Mouse (Mus musculus) gonadal fat pad, adult 2 months (tissue): ENCODE measurements around the gene Gm5431. TPM values are rescaled to one million over a fixed set of nuclear protein-coding genes. Genes with fewer than 3 reads are reported as not detected.
"Not testable (repeated sequence)": the region's sequence is repeated elsewhere in the genome, so short reads cannot be mapped to it uniquely, and the experiment has no call there.

ENCODE experiments used
- DNase-seq: peaks from one replicate; pipeline ENCODE4 v3.0.0-alpha.2; 2012; ENCODE audit warnings: low read depth
- polyA plus RNA-seq: library from polyadenylated mRNA; depleted of rRNA; stranded (reverse); fragments of >200 nt; gene quantifications from 2 replicates; pipeline ENCODE4 v1.2.3, GENCODE M21; 2012

The Gm5431 gene
- polyA plus RNA-seq, 1 experiment: 0.50 TPM

DNA sequence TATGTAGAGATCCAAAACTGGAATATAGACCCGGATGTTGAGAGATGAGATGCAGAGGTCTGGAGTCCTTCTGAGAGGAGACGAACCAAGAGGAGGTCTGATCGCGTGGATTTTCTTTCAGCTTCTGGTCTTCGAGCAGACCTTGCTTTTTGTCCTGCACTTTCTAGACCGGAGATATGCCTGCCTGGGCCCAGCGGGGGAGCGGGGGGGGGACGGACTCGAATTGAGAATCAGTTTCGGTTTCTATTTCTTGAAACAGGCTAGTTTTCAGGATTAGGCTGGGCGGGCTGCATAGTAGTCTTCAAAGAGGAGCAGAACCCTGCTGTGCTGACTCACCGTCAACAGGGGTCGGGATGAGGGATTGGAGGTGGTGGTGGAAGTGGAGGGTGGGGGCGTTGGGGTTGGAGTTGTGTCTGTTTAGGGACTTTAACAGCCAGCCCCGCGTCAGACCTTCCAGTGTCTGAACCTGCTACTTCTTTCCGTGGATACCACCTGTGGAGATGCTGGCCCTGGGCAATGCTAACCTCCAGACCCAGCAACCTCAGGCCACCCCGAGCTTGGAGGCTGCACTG lies 30.7 kb downstream of the Gm5431 start, which contains the start of gene Irgm1:
Irgm1 (minus strand) TSS at position 483 of the 572 bp plus-strand sequence.
- DNase-seq: no peak

DNA sequence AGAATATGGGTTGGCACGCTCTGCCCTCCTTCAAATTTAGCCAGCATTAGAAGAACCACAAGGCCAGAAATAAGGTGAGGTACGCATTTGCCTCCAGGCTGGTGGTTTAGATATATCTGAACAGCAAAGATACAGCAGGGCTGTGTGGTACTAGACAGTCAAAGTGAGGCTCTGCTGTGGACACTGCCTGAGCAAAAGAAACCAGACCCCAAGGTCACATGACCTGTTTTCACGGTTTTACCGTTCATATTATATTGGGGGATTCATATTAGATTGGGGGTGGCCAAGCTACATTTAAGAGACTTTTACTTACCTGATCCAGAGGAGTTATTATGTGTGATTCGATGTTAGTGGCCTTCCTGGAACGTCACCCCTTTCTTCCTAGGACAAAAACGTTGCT lies 31.2 kb downstream of the Gm5431 start:
- no peak for DNase-seq

DNA sequence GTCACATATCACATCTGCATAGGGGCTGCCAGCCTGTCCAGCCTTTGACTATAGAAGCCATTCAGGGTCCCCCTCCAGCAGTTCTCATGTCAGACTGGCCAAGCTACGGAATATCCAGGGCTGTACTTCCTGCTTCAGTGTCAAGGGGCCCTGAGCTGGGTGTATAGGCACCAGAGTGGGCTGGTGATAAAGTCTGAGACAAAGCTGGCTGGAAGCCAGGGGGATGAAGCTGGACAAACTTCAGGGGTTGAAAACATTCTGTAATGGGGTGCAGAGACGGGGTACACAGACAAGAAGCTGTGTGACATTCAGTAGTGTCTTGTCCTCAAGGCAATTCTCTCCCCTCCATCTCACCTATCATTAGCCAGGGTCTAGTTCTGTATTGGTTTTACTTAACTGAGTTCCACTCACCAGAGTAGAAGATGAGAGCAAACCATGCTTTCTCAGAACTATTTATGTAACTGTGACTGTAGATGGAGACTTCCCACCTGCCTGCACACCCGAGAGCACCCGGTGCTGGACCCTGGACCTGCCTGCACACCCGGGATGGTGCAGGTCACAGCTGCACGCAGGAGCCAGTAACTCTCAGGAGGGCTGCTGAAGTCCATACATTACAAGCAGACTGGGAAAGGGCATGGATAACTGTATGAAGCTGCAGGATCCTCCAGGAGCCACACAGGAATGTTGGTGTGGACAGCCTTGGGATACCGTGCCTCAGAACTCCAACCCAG lies 32.5 kb downstream of the Gm5431 start:
- no peak for DNase-seq

DNA sequence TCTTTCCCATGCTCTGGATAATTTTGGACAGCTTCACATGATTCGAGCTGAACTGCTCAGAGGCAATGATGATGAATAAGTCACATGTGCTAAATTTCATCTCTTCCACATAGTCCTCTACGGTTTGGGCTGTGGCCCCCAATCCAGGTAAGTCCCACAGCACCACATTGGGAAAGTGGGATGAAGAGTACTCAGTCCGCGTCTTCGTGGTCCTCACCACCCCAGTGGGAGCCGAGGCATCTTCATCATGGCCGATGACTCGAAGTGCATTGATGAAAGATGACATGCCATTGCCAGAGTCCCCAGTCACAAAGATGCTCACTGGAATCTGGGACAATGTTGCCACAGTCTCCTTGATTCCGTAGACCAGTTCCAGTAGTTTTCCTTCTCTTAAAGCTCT lies 35.5 kb downstream of the Gm5431 start:
- DNase-seq: no peak

DNA sequence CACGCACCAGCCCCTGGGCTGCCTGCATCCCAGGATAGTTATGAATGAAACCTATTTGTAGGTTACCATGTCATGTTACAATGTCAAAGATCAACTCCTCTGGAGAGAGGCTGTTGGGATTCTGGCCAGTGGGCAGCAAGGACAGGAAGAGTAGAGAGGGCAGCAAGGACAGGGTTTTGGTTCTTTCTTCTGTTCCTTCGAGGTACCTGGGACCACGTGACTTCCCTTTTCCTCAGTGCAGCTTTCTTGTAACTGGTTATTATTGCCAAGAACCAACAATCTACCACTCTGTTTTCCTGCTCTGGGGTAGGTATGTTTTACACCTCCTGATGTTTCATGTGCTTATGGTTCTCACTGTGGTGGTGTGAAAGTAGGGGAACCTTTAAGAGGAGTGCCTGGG lies 38.2 kb downstream of the Gm5431 start:
- DNase-seq: no peak

DNA sequence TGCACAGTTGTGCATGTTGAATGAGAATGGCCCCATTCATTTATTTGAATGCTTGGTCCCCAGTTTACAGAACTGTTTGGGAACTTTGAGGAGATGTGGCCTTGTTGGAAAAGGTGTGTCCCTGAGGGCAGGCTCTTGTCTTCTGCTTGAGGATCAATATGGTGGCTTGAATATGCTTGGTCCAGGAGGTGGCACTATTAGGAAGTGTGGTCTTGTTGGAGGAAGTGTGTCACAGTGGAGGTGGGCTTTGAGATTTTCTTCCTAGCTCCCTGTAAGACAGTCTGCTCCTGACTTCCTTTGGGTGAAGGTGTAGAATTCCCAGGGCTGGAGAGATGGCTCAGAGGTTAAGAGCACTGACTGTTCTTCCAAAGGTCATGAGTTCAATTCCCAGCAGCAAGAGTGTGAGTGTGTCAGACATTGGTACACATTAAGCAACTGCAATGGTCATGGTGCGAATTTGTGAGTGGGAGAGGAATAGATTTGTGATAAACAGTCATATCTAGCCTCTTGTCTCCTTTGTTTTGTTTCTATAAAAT lies 39.2 kb downstream of the Gm5431 start:
- DNase-seq: no peak

DNA sequence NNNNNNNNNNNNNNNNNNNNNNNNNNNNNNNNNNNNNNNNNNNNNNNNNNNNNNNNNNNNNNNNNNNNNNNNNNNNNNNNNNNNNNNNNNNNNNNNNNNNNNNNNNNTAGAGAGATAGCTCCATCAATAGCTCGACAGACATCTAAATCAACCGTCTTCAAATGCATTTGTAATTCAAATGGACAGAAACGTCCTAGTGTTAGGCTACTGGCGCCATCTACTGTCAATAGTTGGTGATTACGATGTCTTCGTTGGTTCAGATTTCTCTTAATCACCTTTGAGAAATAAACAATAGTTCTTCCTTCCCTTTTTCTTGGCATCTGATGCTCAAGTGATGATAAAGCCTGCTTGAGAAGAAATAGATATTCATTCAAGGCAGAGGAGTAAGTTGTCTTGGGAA lies 43.0 kb downstream of the Gm5431 start:
- no peak for DNase-seq

DNA sequence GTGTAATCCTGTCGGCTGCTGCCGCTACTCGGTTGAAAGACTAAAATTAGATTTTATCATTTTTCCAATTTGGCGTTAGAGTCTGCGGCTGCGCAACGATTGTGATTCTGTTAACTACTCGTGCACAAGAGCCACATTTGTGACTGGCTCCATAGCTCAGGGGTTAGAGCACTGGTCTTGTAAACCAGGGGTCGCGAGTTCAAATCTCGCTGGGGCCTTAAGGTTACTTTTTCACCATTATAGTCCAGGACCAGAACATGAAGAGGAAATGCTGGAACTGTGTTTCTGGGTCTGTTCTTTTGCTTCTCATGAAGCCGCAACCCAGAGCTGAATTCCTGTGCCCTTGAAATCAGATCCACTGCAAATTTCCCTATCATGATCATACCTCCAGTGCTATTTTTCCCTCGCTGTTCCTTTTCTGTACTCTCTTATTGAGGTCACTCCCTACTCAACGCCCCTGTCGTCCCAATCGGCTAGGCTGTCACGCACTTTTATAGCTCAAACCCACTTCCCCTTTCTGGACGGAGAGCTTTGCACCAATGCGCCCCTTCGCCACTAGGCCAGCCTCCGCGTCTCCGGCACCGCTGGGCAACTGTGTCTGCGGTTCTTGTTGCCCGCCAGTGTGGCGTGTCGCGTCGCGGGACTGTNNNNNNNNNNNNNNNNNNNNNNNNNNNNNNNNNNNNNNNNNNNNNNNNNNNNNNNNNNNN lies 48.4 kb downstream of the Gm5431 start:
- DNase-seq: no peak

DNA sequence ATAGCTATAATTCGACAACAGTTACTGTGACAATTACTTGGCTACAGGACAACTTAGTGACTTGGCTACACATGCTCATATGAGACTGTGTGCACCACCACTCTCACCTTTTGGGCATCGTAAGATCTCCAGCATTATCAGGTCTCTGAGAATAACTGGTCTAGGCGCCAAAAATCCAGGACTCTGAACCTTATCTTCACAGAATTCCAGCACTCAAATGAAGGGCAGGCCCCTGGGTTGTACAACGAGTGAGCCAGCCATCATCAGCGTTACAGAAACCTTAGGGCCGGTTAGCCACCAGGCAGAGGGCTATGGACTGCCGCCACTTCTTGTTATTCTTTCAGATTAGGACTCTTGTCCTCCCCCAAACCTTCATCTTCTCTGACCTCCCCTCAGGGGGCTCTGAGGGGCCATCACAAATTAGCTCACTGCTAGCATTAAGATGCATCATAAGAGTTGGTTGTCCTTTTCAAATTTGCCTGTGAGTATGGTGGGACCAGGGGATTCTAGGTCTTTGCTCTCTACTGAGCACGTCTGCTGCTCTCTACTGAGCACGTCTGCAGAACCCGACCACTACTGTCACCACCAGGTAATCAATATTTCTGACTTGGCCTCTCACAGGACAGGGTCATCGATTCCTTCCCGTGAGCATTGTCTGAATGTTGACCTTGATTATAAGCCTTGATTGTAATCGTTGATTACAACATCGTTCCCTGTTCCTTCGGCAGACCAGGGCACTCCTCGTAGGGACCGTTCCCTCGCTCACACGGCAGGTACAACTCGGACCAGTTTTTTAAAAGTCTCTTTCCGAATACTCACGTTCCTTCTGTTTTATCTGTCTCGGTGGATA lies 49.2 kb downstream of the Gm5431 start:
- DNase-seq: no peak

DNA sequence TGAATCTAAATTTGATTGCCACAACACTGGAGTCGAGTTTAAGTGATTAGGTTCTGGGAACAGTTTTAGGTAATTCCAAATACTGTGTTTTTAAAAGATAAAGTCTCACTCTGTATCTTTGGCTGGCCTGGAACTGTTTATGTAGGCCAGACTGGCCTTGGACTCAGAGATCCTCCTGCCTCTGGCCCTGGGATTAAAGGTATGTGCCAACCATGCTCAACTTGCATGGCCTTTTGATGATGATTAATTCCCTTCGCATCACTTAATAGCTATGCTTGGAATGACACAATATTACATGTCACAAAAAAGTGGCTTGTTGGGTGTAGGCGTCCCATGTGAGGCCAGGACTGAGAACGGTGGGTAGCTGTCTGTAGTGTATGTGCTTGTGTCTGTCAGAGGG lies 49.8 kb downstream of the Gm5431 start:
- no peak for DNase-seq

DNA sequence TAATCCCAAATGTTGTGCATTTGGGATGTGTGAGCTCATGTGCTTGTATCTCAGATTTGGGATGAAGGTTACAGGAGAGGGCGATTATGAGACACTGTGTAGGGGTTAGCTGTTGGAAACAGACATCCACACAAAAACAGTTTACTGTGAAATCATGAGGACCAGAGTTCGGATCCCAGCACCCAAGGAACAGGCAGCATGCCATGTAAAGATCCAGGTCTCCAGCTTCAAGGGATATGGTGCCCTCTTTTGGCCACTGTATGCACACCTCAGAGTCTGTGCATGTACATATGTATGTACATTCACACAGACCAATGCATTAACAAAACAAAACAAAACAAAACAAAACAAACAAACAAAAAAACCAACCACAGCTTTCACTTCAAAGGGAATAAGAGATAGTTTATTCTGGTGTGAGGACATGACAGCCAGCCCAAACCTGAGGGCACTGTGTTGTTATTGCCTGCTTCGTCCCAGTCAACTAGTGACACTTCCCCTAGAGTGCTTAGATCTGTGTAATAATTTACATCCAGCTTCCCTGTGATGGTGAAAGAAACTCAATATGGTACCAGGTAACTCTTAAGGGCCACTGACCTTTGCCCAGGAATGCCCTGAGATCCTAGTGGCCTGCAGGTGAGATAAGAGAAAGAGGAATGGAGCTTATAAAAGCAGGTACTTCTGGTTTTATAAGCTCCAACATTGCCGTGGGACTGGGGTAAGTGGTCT lies 50.6 kb downstream of the Gm5431 start:
- no peak for DNase-seq

DNA sequence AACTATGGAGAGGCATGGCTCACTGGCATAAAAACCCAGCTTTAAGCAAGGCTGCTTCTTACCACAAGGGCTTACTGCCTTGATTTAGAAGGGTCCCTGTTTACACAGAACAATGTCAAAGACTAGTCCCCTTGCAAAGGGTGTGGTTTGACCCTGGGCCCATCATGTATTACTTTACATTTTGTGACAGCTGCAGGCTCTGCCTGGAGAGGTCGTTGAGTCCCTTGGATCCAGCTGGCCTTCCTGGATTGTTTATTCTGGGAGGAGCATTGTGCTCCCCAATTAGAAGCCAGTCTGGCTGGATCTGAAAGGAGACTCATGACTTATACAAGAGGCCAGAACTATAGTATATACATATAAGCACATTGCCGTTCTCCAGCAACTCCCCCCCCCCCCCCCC lies 51.8 kb downstream of the Gm5431 start:
- DNase-seq: no peak

DNA sequence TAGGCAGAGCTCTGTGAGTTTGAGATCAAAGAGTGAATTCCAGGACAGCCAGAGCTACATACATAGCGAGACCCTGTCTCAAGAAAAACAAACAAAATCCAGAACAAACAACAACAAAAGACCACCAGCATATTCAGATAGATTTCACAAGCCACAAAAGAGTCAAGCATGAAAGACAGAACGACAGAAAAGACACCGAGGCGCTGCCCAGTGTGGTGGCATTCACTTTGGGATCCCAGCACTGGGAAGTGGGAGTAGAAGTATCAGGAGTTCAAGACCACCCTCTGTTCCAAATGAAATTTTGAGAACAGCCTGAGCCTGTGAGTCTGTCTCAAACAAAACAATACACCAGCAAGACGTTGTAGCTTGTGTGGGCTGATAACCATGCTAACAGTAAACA lies 55.1 kb downstream of the Gm5431 start:
- DNase-seq: no peak

DNA sequence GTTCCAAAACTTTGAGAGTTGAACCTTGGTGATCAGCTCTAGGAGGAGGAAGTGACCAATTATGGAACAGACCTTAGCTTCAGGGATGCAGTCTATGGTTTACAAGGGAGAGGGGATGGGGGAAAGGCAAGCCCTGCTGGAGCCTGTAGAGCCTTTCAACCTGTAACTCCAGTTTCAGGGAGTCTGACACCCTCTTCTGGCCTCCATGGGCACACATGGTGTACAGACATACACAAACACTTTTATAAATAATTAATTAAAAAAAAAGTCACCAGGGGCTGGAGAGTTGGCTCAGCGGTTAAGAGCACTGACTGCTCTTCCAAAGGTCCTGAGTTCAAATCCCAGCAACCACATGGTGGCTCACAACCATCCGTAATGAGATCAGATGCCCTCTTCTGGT lies 55.7 kb downstream of the Gm5431 start:
- DNase-seq: not testable (repeated sequence)

DNA sequence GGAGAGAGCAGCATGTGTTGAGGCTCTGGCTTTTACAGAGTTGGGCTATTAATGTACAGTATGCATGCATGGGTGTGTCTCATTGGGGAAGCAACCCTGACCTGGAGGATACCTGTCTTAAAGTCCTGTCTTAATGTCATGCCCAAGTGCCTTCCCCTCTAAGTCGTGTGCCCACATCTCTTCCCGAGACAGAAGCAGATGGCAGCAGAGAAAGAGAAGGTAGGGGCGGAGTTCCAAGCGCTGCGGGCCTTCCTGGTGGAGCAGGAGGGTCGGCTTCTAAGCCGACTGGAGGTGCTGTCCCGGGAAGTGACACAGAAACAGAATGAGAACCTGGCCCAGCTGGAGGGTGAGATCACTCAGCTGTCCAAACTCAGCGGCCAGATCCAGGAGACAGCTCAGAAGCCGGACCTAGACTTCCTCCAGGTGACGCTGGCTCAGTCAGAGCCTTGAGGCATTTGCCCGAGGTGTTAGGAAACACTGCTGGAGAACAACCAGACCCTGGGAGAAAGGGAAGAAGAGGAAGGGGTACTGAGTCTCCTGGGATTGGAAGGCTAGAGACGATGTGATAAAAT lies 56.7 kb downstream of the Gm5431 start:
- no peak for DNase-seq

DNA sequence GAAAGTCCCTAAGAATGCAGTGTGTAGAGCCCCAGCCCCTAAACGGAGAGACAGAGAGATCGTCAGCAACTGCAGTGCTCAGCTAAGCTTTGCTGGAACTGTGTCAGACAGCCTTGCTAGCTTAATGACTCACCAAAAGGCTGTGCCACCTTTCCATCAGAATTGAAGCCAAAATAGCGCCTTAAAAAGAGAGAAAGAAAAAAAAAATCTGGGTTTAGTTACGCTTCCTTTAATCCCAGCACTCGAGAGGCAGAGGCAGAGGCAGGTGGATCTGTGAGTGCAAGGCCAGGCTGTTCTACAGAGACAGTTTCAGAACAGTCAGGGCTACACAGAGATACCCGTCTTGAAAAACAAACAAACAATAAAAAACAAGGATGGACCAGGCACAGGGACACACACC lies 57.7 kb downstream of the Gm5431 start:
- DNase-seq: no peak

DNA sequence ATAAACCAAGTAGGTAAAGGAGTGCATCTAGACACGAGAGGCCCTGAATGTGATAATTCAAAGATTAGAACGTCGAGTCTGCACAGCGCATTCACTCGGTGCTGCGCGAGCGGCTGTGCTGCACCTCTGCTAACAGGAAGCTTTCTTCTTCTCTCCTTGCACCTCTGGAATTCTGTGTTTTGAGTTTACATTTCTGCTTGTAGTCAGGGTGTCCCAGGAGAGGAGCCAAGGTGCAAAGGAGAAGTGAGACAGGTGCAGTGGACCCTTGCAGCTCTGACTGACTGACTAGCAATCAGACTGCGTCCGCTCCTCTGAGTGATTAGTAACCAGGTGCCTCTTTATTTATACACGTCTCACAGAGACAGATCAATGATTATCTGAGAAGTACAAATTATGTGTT lies 58.8 kb downstream of the Gm5431 start:
- no peak for DNase-seq

DNA sequence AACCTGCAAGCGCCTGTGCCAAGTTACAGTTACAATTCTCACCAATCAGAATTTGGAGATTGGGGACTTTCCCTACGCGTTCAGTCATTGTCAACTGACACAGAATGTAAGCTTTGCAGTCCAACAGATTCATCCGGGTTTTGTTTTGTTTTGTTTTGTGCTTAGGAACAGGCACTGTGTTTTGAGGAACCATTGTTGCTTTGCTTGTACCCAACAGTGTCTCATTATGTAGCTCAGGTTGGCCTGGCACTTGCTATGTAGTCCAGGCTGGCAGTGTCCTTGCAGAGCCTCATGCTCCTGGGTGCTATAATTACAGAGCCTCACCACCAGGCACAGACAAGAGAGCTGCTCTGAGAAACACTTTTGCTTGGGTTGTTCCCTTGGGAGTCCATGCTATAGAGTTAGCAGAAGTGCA lies 59.6 kb downstream of the Gm5431 start:
- DNase-seq: no peak

DNA sequence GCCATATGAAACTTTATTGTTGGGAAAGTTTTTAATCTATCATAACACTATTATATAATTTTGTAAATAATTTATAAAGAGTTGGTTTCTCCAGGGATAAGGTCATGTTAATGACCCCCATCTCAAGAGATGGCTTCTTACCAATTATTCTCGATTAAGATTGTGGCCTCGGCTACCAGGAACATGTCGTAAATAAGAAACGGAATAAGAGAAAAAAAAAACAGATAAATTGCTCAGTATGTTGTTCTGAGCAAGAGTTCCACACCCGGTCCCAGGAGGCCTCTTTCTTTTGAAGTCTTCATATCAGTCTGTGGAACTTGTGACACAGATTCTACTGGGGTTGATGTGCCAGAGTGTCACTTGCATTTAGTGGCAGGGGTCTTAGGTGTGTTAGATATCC lies 60.8 kb downstream of the Gm5431 start:
- DNase-seq: no peak

DNA sequence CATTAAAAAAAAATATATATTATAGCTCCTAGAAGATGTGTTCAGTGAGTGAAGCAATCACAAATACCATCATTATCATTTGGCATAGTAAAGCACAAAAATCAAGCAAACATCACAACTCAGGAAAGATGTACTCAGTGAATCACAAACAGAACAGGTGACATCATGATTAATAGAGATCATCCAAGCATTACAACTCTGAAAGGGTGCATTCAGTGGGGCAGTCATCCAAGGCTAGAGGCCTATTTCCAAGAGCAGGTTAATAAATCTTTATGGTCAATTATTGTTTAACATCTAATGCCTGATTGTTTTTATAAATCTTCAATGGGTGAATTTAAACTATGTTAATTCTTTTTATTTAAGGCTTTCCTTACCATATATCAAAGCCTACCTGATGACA lies 61.2 kb downstream of the Gm5431 start:
- no peak for DNase-seq
